Mouse (Mus musculus) lung, postnatal 0 days (tissue): ENCODE results near the gene Ifnk.

Experiments
- CTCF ChIP-seq: IDR thresholded peaks from 2 replicates; pipeline ENCODE4 v1.5.1; 2016; ENCODE audit warnings: antibody characterized with exemption, mild to moderate bottlenecking
- EP300 ChIP-seq: IDR thresholded peaks from 2 replicates; pipeline ENCODE4 v1.6.1; 2016; ENCODE audit warnings: antibody characterized with exemption, mild to moderate bottlenecking, control low read depth

- no peak for TF ChIP-seq CTCF
- no peak for TF ChIP-seq EP300
Measured at GRCm38 (mm10) chr4:35125299-35125777, 26.5 kb upstream of the Ifnk start.
